Comparison of ENCODE assay signal across 1 mouse cellular context in the genomic region with DNA sequence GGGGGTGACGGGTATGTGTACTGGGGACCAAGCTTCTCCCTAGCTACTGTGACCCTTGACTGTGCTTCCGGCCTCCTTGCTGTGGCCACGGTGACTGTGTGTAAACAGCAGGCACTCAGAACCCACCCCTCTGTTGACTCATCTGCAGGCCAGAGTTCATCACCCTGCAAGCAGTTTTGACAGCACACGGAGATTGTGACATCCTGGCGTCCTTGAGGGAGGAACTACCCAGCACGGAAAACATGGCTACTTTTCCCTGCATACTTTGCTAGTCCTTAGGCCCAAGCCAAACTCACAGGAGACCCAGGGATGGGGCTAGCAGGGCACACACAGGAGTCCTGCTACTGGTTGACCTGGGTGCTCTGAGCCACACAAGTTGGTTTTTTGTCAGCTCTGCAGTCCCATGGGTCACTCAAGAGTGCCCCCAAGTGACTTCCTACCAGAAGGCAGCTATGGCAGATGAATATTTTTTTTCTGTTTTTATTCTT.
TF ChIP-seq lines count a peak whose summit lies in the region.

No protein-coding gene starts in this region.

TF ChIP-seq in ES-E14, 5 proteins besides CTCF, POLR2A, EP300 and RAD21:
- TF ChIP-seq MAFK (IDR thresholded peaks at IDR 0.05; ENCODE audit: insufficient read depth, low read depth, low read length) (no peak), ZNF384 (IDR thresholded peaks at IDR 0.05; ENCODE audit: low read depth, low read length) (0 out of 2 replicates have a peak, but pooled peaks have one; percentile 19)
